Mouse (Mus musculus): ENCODE results near the gene Fignl2.
A peak's percentile ranks its signal among the peaks of the same experiment; 100 is the strongest.

Fignl2 gene

GRCm38 (mm10) chr15:101008386-101009010 is 69.9 kb downstream of the Fignl2 start:
- no peak for DNase-seq (ENCODE audit: low spot score)

- DNase-seq (ENCODE audit: low spot score): no peak
Observed at GRCm38 (mm10) chr15:101007236-101007635, 71.1 kb downstream of the Fignl2 start.

GRCm38 (mm10) chr15:101006251-101007040 is 71.9 kb downstream of the Fignl2 start:
- DNase-seq (ENCODE audit: low spot score): peak; percentile 46

GRCm38 (mm10) chr15:101005717-101006116 is 72.7 kb downstream of the Fignl2 start:
- no peak for DNase-seq (ENCODE audit: low spot score)

- no peak for DNase-seq (ENCODE audit: low spot score)
Observed at GRCm38 (mm10) chr15:101004538-101004937, 73.8 kb downstream of the Fignl2 start.

GRCm38 (mm10) chr15:101002466-101002865 is 75.9 kb downstream of the Fignl2 start:
- no peak for DNase-seq (ENCODE audit: low spot score)

GRCm38 (mm10) chr15:101001685-101002084 is 76.7 kb downstream of the Fignl2 start:
- no peak for DNase-seq (ENCODE audit: low spot score)
